Mouse (Mus musculus) megakaryocyte, embryonic 14.5 days (primary cell): Measurements from ENCODE around the gene Rpl13a. TPM values are rescaled to one million over a fixed set of nuclear protein-coding genes. Genes with fewer than 3 reads are reported as not detected.
A peak's percentile ranks its signal among the peaks of the same experiment; 100 is the strongest.

Experiments used
- H3K27me3 ChIP-seq: replicated peaks from 2 replicates; pipeline ENCODE3; 2012; ENCODE audit warnings: inconsistent platforms
- H3K36me3 ChIP-seq: replicated peaks from 2 replicates; pipeline ENCODE3; 2012; ENCODE audit warnings: low read length, inconsistent platforms, mixed read lengths
- H3K4me1 ChIP-seq: 2 replicates; pipeline ENCODE4 v1.6.1; 2012; ENCODE audit warnings: inconsistent platforms
- H3K4me3 ChIP-seq: replicated peaks from 2 replicates; pipeline ENCODE3; 2012; ENCODE audit warnings: moderate library complexity, mild to moderate bottlenecking, inconsistent platforms
- H3K9me3 ChIP-seq: 2 replicates; pipeline ENCODE4 v1.6.1; 2012; ENCODE audit warnings: inconsistent platforms
- FLI1 ChIP-seq: IDR thresholded peaks from 2 replicates; pipeline ENCODE4 v1.6.1; 2012; ENCODE audit warnings: low read length, inconsistent platforms, mixed read lengths
- GATA1 ChIP-seq: IDR thresholded peaks from 3 replicates; pipeline ENCODE4 v1.6.1; 2012; ENCODE audit warnings: mixed read lengths, low read length, inconsistent platforms, borderline replicate concordance
- polyA plus RNA-seq: library from polyadenylated mRNA; stranded (reverse); fragments of >175 nt; gene quantifications from 2 replicates; pipeline ENCODE4 v1.2.3, GENCODE M21; 2012; ENCODE audit warnings: low replicate concordance; ENCODE audit not compliant: insufficient read depth

The Rpl13a gene
- polyA plus RNA-seq, 1 experiment = 5,869 TPM

DNA sequence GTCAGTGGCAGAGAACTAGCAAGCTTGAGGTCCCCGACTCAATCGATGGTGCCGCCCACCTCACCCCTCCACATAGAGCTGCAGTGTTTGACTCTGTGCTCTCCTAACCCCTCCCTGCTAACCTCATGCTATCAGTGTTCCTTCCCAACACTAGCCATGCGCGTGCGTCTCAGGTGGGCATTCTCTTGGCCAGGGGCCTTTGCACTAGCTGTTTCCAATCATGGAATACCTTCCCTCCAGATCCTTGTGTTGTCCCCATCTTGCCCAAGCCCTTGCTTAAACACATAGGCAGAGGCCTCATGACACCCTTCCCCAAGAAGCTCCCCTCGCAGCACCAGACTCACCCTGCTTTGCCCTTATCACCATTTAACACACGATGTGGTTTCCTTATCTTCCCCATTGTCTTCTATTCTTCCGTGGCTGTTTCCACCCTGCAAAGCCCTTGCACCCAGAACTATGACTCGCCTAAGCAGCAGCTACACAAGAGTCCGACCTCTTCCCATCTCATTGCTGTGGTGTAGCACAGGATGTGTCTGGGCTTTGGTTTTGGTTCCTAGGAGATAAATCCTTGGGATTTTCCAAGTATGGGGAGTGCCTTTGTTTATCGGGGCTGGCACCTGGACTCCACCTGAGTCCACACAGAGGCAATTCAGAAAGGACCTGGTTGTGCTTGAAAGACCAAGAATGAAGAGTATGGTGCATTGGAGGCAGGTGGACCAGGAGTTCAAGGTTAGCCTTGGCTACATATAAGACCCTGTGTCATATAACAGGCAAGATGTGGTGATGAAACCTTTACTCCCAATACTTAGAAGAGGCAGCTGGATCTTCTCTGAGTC, 8.8 kb upstream of the Rpl13a start:
- Histone ChIP-seq H3K9me3 (peaks cover 8% of the 10 kb centered on the region), H3K4me3 (peak overlapping the region; percentile 88), H3K4me1 (peaks cover 89% of the 10 kb centered on the region), H3K36me3 (peaks cover 42% of the 10 kb centered on the region), H3K27me3 (peaks cover 17% of the 10 kb centered on the region)
- peak; percentile 98 for TF ChIP-seq GATA1
- TF ChIP-seq FLI1 = 0 out of 2 replicates have a peak, but pooled peaks have one; percentile 33

- TF ChIP-seq GATA1 = no peak
- TF ChIP-seq FLI1 = no peak
- Histone ChIP-seq H3K4me3 (peak within 1 kb of the TSS; percentile 92), H3K36me3 (peaks cover 43% of the 10 kb centered on the region), H3K9me3 (peaks cover 8% of the 10 kb centered on the region), H3K4me1 (peaks cover 88% of the 10 kb centered on the region), H3K27me3 (peaks cover 12% of the 10 kb centered on the region)
Measured at GRCm38 (mm10) chr7:45135993-45136567, 7.5 kb upstream of the Rpl13a start, which contains the start of the genes Gm45713 and Flt3l. Gene Gm45713, minus strand, starts transcription at chr7:45136231. Gene Flt3l, minus strand, starts transcription at chr7:45136432.

DNA sequence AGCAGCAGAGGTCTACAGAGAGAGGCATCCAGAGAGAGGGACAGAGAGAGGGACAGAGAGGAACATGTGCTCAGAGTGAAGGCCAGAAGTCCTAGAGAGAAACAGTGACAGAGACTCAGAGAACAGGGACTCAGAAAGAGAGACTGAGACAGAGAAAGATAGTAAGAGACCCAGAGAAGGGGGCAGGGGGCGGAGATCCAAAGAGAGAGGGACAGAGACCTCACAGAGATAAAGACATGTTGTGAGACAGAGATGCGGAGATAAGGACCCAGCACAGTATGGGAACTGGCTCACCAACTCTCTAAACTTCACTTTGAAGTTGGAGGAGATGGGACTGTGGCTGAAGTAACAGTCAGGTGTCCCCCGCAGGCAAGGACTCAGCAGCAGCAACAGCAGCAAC, 6.8 kb upstream of the Rpl13a start:
- peaks cover 45% of the 10 kb centered on the region for H3K36me3 ChIP-seq
- TF ChIP-seq FLI1 = no peak
- no peak for TF ChIP-seq GATA1

GRCm38 (mm10) chr7:45134544-45135026, 6.0 kb upstream of the Rpl13a start:
- Histone ChIP-seq H3K36me3 (peaks cover 42% of the 10 kb centered on the region), H3K27me3 (peaks cover 8% of the 10 kb centered on the region), H3K9me3 (peaks cover 4% of the 10 kb centered on the region), H3K4me1 (peaks cover 87% of the 10 kb centered on the region), H3K4me3 (peak overlapping the region; percentile 92)
- TF ChIP-seq FLI1 (no peak), GATA1 (no peak)

More for the DNA sequence above, 6.8 kb upstream of the Rpl13a start:
- peak overlapping the region; percentile 92 for H3K4me3 ChIP-seq
- H3K4me1 ChIP-seq = peaks cover 87% of the 10 kb centered on the region
- H3K27me3 ChIP-seq = peaks cover 12% of the 10 kb centered on the region
- peaks cover 8% of the 10 kb centered on the region for H3K9me3 ChIP-seq

GRCm38 (mm10) chr7:45133446-45134159, 5.0 kb upstream of the Rpl13a start:
- no peak for TF ChIP-seq GATA1
- TF ChIP-seq FLI1 = no peak
- Histone ChIP-seq H3K4me3 (peak overlapping the region; percentile 38), H3K27me3 (peaks cover 2% of the 10 kb centered on the region), H3K9me3 (peaks cover 3% of the 10 kb centered on the region; the same call in 1 of the 2 replicates), H3K4me1 (peaks cover 83% of the 10 kb centered on the region), H3K36me3 (peaks cover 42% of the 10 kb centered on the region)

DNA sequence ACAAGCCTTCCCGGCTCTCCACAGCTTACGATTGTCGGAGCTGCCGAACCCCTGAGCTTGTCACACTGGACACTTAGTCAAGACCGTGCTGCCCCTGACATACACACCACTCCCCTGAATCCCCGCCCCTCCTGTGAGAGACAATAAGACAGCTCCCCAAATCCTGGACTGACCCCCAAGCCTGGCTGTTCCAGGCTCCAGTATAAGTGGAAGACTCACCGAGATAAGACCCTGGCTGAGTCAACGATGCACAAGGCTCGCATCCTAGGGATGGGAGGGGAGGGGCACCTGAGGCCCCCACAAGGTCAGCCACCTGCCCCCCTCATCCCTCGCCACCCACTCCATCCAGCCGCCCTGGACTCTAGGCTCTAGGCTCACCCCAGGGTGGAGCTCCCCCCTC, 3.3 kb upstream of the Rpl13a start:
- H3K4me3 ChIP-seq = no peak overlapping the region
- no peak for TF ChIP-seq FLI1
- TF ChIP-seq GATA1 = no peak
- no peaks in the 10 kb centered on the region for H3K27me3 ChIP-seq
- peaks cover 76% of the 10 kb centered on the region for H3K4me1 ChIP-seq
- peaks cover 3% of the 10 kb centered on the region; the same call in 1 of the 2 replicates for H3K9me3 ChIP-seq
- H3K36me3 ChIP-seq = peaks cover 50% of the 10 kb centered on the region

GRCm38 (mm10) chr7:45129776-45130512, 1.4 kb upstream of the Rpl13a start:
- Histone ChIP-seq H3K4me3 (peak overlapping the region; percentile 98), H3K36me3 (peaks cover 69% of the 10 kb centered on the region), H3K27me3 (no peaks in the 10 kb centered on the region), H3K4me1 (peaks cover 79% of the 10 kb centered on the region), H3K9me3 (peaks cover 3% of the 10 kb centered on the region; the same call in 1 of the 2 replicates)
- TF ChIP-seq GATA1 = no peak

GRCm38 (mm10) chr7:45129318-45129717, 757 bp upstream of the Rpl13a start:
- H3K4me3 ChIP-seq = peak overlapping the region; percentile 98
- peaks cover 79% of the 10 kb centered on the region for H3K4me1 ChIP-seq
- H3K36me3 ChIP-seq = peaks cover 71% of the 10 kb centered on the region
- H3K9me3 ChIP-seq = peaks cover 3% of the 10 kb centered on the region; the same call in 1 of the 2 replicates
- H3K27me3 ChIP-seq = no peaks in the 10 kb centered on the region
- no peak for TF ChIP-seq FLI1
- no peak for TF ChIP-seq GATA1
